Mouse (Mus musculus) c-Kit-negative CD71-positive TER-119-positive erythroid progenitor cells, embryonic 14.5 days (primary cell): ENCODE measurements around the gene L3mbtl1.
"Not testable (repeated sequence)": the region's sequence is repeated elsewhere in the genome, so short reads cannot be mapped to it uniquely, and the experiment has no call there.

ENCODE experiments used
- DNase-seq: peaks from one replicate; pipeline ENCODE4 v3.0.0-alpha.2; 2013; ENCODE audit warnings: low read depth, low spot score

Gene L3mbtl1

GRCm38 (mm10) chr2:162943148-162943846 lies at the start of gene L3mbtl1:
Gene L3mbtl1, plus strand, starts transcription at chr2:162943472.
- no peak for DNase-seq

GRCm38 (mm10) chr2:162899256-162899655 lies 44.0 kb upstream of the L3mbtl1 start:
- DNase-seq = not testable (repeated sequence)

GRCm38 (mm10) chr2:162899880-162900589 lies 43.2 kb upstream of the L3mbtl1 start:
- no peak for DNase-seq

- DNase-seq = no peak
Observed at GRCm38 (mm10) chr2:162900590-162900916, 42.7 kb upstream of the L3mbtl1 start.

GRCm38 (mm10) chr2:162905902-162906301 lies 37.4 kb upstream of the L3mbtl1 start:
- no peak for DNase-seq

- DNase-seq = no peak
Observed at GRCm38 (mm10) chr2:162908052-162908491, 35.2 kb upstream of the L3mbtl1 start.

GRCm38 (mm10) chr2:162914040-162914439 lies 29.2 kb upstream of the L3mbtl1 start:
- no peak for DNase-seq

GRCm38 (mm10) chr2:162914519-162914918 lies 28.8 kb upstream of the L3mbtl1 start:
- no peak for DNase-seq

GRCm38 (mm10) chr2:162919926-162920325 lies 23.3 kb upstream of the L3mbtl1 start:
- DNase-seq = no peak

GRCm38 (mm10) chr2:162922183-162922582 lies 21.1 kb upstream of the L3mbtl1 start:
- DNase-seq = peak; percentile 39

- DNase-seq = no peak
Observed at GRCm38 (mm10) chr2:162922834-162923233, 20.4 kb upstream of the L3mbtl1 start.

GRCm38 (mm10) chr2:162924126-162924525 lies 19.1 kb upstream of the L3mbtl1 start:
- DNase-seq = no peak

GRCm38 (mm10) chr2:162927918-162928585 lies 15.2 kb upstream of the L3mbtl1 start:
- DNase-seq = no peak

GRCm38 (mm10) chr2:162929704-162930103 lies 13.6 kb upstream of the L3mbtl1 start:
- no peak for DNase-seq

- no peak for DNase-seq
Observed at GRCm38 (mm10) chr2:162930516-162931122, 12.7 kb upstream of the L3mbtl1 start.

GRCm38 (mm10) chr2:162931123-162931673 lies 12.1 kb upstream of the L3mbtl1 start, which contains the start of gene Srsf6:
Gene Srsf6, plus strand, starts transcription at chr2:162931528.
- peak; percentile 93 for DNase-seq

- DNase-seq = peak; percentile 65
Observed at GRCm38 (mm10) chr2:162931674-162932650, 11.3 kb upstream of the L3mbtl1 start.

- peak; percentile 5 for DNase-seq
Observed at GRCm38 (mm10) chr2:162932706-162933105, 10.6 kb upstream of the L3mbtl1 start.

- DNase-seq = no peak
Observed at GRCm38 (mm10) chr2:162934421-162934820, 8.9 kb upstream of the L3mbtl1 start.

- DNase-seq = no peak
Observed at GRCm38 (mm10) chr2:162935700-162936099, 7.6 kb upstream of the L3mbtl1 start.

- DNase-seq = no peak
Observed at GRCm38 (mm10) chr2:162939562-162939961, 3.7 kb upstream of the L3mbtl1 start.
